Mouse (Mus musculus): Measurements from ENCODE around the gene Srf. TPM values are rescaled to one million over a fixed set of nuclear protein-coding genes. Genes with fewer than 3 reads are reported as not detected.
A peak's percentile ranks its signal among the peaks of the same experiment; 100 is the strongest.

Srf gene
- polyA plus RNA-seq, 1 experiment, result 122 TPM

DNA sequence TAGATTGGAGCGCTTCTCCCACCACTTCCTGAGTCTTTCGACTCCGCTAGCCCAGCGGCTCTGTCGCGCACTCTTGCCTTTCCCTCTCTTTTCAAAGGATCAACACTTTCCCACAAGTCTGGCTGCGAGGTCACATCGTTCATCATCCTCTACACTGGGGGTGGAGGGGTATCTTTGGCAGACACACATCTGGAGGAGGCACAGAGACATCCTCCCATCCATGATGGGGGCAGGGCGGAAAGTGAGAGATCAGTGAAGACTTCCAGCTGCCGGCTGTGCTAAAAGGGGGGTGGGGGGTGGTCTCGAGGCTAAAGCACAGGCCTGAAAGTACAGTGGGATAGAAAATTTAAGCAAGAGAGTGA is 590 bp upstream of the Srf start:
- no peak for DNase-seq (ENCODE audit: low spot score)

GRCm38 (mm10) chr17:46554977-46555672 is 850 bp downstream of the Srf start:
- peak; percentile 57 for DNase-seq (ENCODE audit: low spot score)

- DNase-seq (ENCODE audit: low spot score), result no peak
Measured at GRCm38 (mm10) chr17:46554646-46554976, 1.4 kb downstream of the Srf start.

GRCm38 (mm10) chr17:46553926-46554325 is 2.0 kb downstream of the Srf start:
- no peak for DNase-seq (ENCODE audit: low spot score)

DNA sequence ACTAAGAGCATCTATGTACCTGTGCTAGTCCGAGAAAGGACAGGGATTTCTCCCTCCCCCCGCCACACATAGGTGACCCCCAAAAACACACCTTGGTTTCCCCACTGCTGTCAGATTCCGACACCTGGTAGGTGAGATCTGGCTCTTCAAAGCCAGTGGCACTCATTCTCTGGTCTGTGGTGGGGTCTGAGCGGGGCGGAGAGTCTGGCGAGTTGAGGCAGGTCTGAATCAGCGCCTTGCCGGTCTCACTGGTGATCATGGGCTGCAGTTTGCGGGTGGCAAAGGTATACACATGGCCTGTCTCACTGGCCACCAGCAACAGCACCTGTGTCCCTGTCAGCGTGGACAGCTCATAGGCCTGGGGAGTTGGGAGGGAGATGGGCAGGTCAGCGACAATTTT is 2.5 kb downstream of the Srf start:
- DNase-seq (ENCODE audit: low spot score), result no peak

GRCm38 (mm10) chr17:46552841-46553423 is 3.0 kb downstream of the Srf start:
- DNase-seq (ENCODE audit: low spot score), result peak; percentile 88

DNA sequence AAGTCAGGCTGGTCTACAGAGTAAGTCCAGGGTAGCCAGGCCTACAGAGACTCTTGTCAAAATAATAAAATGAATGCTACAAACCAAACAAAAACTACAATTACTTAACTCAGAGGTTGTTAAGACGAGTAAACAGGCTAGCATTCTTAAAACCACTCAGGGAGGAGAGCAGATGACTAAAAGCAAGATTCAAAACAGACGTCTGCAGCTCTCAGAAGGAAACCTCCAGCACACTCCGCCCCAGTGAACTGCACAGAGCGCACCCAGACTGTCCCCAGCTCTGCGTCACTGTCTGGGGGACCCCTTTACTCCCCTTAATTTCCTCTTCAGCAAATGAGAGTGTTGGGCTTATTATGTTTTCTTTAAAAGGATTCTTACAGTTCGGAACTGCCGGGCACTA is 3.8 kb downstream of the Srf start:
- DNase-seq (ENCODE audit: low spot score), result no peak

DNA sequence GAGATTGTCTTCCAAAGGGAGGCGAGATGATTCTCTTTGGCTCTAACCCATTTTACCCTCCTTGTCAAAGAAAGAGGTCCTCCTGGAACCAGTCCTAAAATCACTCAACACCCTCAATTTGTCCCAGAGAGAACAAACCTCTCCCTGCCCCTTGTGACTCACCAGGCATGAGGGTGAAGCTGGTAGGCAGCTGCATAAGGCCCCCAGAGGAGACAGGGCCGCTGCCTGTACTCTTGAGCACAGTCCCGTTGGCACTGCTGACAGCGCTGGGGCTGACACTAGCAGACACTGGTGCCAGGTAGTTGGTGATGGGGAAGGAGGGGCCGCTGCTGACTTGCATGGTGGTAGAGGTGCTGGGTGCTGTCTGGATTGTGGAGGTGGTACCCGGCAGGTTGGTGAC is 4.6 kb downstream of the Srf start:
- no peak for DNase-seq (ENCODE audit: low spot score)

- no peak for DNase-seq (ENCODE audit: low spot score)
Measured at GRCm38 (mm10) chr17:46550904-46551303, 5.1 kb downstream of the Srf start.

GRCm38 (mm10) chr17:46549642-46550041 is 6.3 kb downstream of the Srf start:
- DNase-seq (ENCODE audit: low spot score), result no peak

DNA sequence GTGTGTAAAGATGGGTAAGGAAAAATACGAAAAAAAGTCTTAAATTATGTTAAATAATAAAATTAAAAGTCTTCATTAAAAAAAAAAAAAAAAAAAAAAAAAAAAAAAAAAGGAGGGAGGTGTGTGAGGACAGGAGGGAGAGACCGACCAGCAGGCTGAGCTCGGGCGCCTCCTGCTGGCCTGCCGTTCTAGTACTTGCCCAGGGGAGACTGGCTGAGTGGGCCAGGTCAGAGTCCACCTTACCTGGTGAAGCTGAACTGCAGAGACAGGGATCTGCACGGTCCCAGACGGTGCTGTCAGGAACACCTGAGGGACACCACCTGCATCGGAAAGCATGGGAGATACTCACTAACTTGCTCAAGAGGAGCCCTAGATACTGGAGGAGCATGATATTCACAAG is 6.8 kb downstream of the Srf start:
- DNase-seq (ENCODE audit: low spot score), result no peak

DNA sequence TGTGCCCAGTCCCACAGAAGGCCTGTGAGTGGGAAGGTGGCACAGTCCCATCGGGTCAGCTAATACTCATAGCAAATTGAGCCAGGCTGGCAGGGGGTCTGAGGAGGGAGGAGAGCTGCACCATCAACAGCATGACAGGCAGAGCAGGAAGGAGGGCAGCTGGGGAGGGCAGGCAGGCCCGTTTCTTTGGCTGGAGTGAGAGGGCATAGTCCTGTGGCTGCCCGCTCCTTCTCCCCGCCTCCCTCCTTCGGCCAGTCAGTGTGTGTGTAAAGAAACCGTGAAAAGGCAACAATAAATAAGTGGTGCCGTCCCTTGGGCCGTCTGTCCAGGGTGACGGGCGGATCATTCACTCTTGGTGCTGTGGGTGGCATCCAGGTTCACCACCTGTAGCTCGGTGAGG is 7.2 kb downstream of the Srf start:
- DNase-seq (ENCODE audit: low spot score), result no peak

- DNase-seq (ENCODE audit: low spot score), result no peak
Measured at GRCm38 (mm10) chr17:46547923-46548322, 8.1 kb downstream of the Srf start.

DNA sequence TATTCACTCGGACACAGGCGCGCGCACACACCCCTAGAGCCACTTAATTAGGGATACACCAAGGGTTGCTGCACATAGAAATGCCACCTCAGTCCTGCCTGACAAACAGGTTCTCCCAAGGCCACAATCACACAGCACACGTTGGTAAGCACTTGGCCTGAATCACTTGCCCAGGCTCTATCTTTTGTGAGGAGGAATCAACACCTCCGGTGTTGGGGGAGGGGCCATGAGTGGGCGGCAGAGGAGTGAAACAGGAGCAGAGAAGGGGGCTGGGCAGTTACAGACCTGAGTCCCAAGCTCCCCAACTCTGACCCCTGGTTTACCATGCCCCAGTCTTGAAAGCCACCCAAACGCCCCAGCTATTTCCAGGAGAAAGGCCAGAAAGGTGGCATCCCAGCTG is 9.0 kb downstream of the Srf start:
- DNase-seq (ENCODE audit: low spot score), result no peak

GRCm38 (mm10) chr17:46546591-46546990 is 9.4 kb downstream of the Srf start:
- no peak for DNase-seq (ENCODE audit: low spot score)

GRCm38 (mm10) chr17:46545813-46546564 is 10.0 kb downstream of the Srf start, which contains the start of gene Cul9:
TSS of gene Cul9 (minus strand) at chr17:46546388.
- peak; percentile 65 for DNase-seq (ENCODE audit: low spot score)

DNA sequence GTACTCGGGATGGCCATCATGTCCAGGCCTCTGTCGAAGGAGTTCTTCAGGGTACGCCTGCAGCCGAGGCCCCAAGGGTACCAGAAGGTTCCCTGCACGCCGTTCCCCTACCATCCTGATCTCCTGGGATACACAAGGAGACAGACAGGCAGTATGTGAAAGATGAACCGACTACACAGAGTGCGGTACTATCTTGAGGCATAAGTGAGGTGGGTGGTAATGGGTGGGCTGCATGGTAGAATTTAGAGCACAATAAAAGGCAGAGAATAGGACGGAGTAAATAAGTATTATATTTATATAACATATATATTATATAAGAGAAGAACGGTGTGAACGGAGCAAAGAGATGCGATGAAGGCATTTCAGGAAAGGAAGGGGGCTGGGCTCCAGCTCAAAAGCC is 12.3 kb downstream of the Srf start:
- no peak for DNase-seq (ENCODE audit: low spot score)

- peak; percentile 61 for DNase-seq (ENCODE audit: low spot score)
Measured at GRCm38 (mm10) chr17:46525579-46526307, 30.2 kb downstream of the Srf start.

DNA sequence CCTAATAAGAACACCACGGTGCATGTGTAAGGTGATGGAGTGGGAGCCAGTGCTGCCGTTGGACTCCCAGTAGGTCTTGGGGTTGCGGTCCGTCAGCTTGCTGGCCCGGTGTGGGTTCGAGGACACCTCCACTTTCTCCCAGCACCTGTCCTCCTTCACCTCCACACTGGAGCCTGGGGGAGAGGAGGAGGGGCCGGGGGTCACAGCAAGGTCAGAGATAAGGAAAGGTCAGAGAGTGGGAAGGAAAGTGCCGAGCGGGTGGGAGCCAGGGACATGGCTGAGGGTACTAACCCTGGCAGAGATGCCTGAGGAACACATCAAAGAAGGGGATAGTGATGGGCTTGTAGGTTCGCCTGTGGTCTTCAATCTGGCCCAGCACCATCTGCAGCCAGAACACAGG is 30.9 kb downstream of the Srf start:
- peak; percentile 17 for DNase-seq (ENCODE audit: low spot score)

- DNase-seq (ENCODE audit: low spot score), result peak; percentile 17
Measured at GRCm38 (mm10) chr17:46521963-46522668, 33.9 kb downstream of the Srf start.

DNA sequence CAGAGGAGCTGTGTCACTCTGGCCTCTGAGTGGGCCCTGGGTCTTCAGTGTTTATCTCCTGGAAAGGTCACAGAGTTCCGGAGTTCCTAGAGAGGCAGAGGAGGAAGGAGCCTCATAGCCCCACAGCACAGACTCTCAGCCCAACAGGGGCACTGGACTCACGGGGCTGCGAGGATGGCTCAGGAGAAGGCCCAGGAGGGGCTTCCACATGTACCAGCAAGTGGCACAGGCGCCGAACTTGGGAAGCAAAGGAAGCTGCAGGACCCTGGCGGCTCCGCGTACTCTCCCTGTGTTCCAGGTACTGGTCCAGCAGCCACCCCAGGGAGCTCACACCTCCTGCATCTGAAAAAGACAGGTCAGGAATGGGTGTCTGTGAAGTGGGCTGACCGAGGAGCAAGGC is 34.8 kb downstream of the Srf start:
- peak; percentile 18 for DNase-seq (ENCODE audit: low spot score)

All from urinary bladder, adult 2 months (tissue).